Comparison of ENCODE assay signal across 11 mouse cellular contexts in genomic region chr7:27335011-27335720, GRCm38 (mm10). TPM values are rescaled to one million over a fixed set of nuclear protein-coding genes. Genes with fewer than 3 reads are reported as not detected.
DNase-seq lines count a peak whose midpoint lies in the region; ATAC-seq and TF ChIP-seq lines count a peak whose summit lies in the region.
"Had no signal": no experiment of that assay in that cellular context is flagged by ENCODE, and none has a peak within 500 bp of the region (broad histone marks: within the 10 kb centered on the region; RNA-seq: fewer than 3 reads in every experiment).

No protein-coding gene starts in this region.

- WGBS in lung, embryonic 16.5 days = 47% methylated on average over 15 of the region's 15 CpGs

- H3K79me2 ChIP-seq in myocyte (ENCODE audit: control insufficient read depth, insufficient read depth) = no peaks in the 10 kb centered on the region

- intact Hi-C loops in heart, postnatal 10 days (cut with DNase I) = loop anchor here (5.0 kb wide), 1 partner anchor 112 kb away; the partner anchor contains the start of genes Blvrb and Sptbn4

- no peak overlapping the region for H3ac ChIP-seq in myocyte (ENCODE audit: control insufficient read depth, insufficient read length)

- H3K9me3 ChIP-seq in lung, embryonic 16.5 days (ENCODE audit: control insufficient read depth, low read length) = no peaks in the 10 kb centered on the region

- DNase-seq in heart, adult 11 months = peak; percentile 95
- no peak for DNase-seq in heart, postnatal 10 days
- no peak for DNase-seq in lung, adult 18-20 months
- no peak for DNase-seq in embryo, embryonic 10.5 days (ENCODE audit: low spot score)
- no peak for DNase-seq in ovary, postnatal 36 days (ENCODE audit: low spot score)

- H3K4me3 ChIP-seq in lung, embryonic 16.5 days (ENCODE audit: low read length) = no peak overlapping the region; the same call in 1 of the 2 replicates
- H3K4me3 ChIP-seq in embryonic fibroblast, embryonic 13.5 days (ENCODE audit: insufficient read depth, low read length) = no peak overlapping the region
- H3K4me3 ChIP-seq in myocyte = peak overlapping the region; percentile 25

- H3K9ac ChIP-seq in lung, embryonic 16.5 days (ENCODE audit: low read length) = no peak overlapping the region; the same call in 1 of the 2 replicates

- peak overlapping the region; percentile 94 for H3K4me2 ChIP-seq in lung, embryonic 16.5 days (ENCODE audit: low read depth, low read length)
- no peak overlapping the region for H3K4me2 ChIP-seq in myocyte (ENCODE audit: low read depth)

- H3K27me3 ChIP-seq in lung, embryonic 16.5 days (ENCODE audit: control insufficient read depth, insufficient read depth, low read depth, low read length) = peaks cover 53% of the 10 kb centered on the region
- H3K27me3 ChIP-seq in myocyte (ENCODE audit: control insufficient read depth, insufficient read depth, insufficient read length) = no peaks in the 10 kb centered on the region

- TF ChIP-seq CTCF in embryonic fibroblast, embryonic 13.5 days (IDR thresholded peaks at IDR 0.05; ENCODE audit: borderline replicate concordance, insufficient read depth, low read length) = no peak

- H3K36me3 ChIP-seq in lung, embryonic 16.5 days (ENCODE audit: control insufficient read depth, insufficient read depth, low read length) = no peaks in the 10 kb centered on the region
- no peaks in the 10 kb centered on the region for H3K36me3 ChIP-seq in myocyte (ENCODE audit: control insufficient read depth, insufficient read depth)

- no peak for ATAC-seq in lung, embryonic 16.5 days (ENCODE audit: low read depth)

- peaks cover 41% of the 10 kb centered on the region for H3K4me1 ChIP-seq in lung, embryonic 16.5 days (replicated peaks; ENCODE audit: control insufficient read depth, insufficient read depth, low read length)
- H3K4me1 ChIP-seq in embryonic fibroblast, embryonic 13.5 days (ENCODE audit: control insufficient read depth, insufficient read depth, low read length) = peaks cover 3% of the 10 kb centered on the region; the same call in 1 of the 2 replicates

- TF ChIP-seq POLR2A in embryonic fibroblast, embryonic 13.5 days (IDR thresholded peaks at IDR 0.05; ENCODE audit: low read depth, low read length) = 0 out of 2 replicates have a peak, but pooled peaks have one; percentile 18
- TF ChIP-seq POLR2A in myocyte (IDR thresholded peaks at IDR 0.05; ENCODE audit: insufficient read length, low read depth) = no peak

- H3K27ac ChIP-seq in lung, embryonic 16.5 days (ENCODE audit: low read length) = peak overlapping the region; percentile 98
- H3K27ac ChIP-seq in embryonic fibroblast, embryonic 13.5 days (ENCODE audit: insufficient read depth, low read length) = no peak overlapping the region

TF ChIP-seq in myocyte, 11 proteins besides CTCF, POLR2A, EP300 and RAD21:
- TF ChIP-seq POLR2AphosphoS2 (IDR thresholded peaks at IDR 0.05; ENCODE audit: insufficient read length, low read depth) (no peak), SRF (IDR thresholded peaks at IDR 0.05; ENCODE audit: control insufficient read depth, insufficient read length, low read depth) (no peak), USF1 (IDR thresholded peaks at IDR 0.05; ENCODE audit: low read depth) (no peak), CEBPB (IDR thresholded peaks at IDR 0.05; ENCODE audit: insufficient read depth, poor library complexity, severe bottlenecking) (no peak), REST (IDR thresholded peaks at IDR 0.05; ENCODE audit: insufficient read depth, insufficient read length) (no peak), MYOD1 (IDR thresholded peaks at IDR 0.05; ENCODE audit: control insufficient read depth in 1 of 3, insufficient read length in 2 of 3, low read depth in 2 of 3) (no peak), E2F4 (IDR thresholded peaks at IDR 0.05; ENCODE audit: insufficient read depth) (no peak), MYOG (IDR thresholded peaks at IDR 0.05; ENCODE audit: control insufficient read depth in 1 of 3, insufficient read depth in 1 of 3, insufficient read length in 2 of 3, low read depth in 2 of 3) (no peak), TCF3 (IDR thresholded peaks at IDR 0.05; ENCODE audit: insufficient read length, low read depth) (no peak), TCF12 (IDR thresholded peaks at IDR 0.05; ENCODE audit: insufficient read depth, poor library complexity, severe bottlenecking) (no peak), MAX (IDR thresholded peaks at IDR 0.05; ENCODE audit: low read depth) (no peak)
TF ChIP-seq in myocyte: peak in this region for 0.

RNA-seq across cellular contexts. Expression of gene Ltbp4, which starts 2.3 kb away (rescaled TPM):
- total RNA-seq in heart, postnatal 10 days (2021) = 100 to 1,000 TPM; 387 to 393 TPM
- polyA plus RNA-seq in lung, embryonic 16.5 days (2015; fragmentation: Nextera tagmentation; extraction: Ambion mirVana) = 107 and 127 TPM in 2 replicates
- 46.5 and 50.6 TPM in 2 replicates for polyA plus RNA-seq in embryonic fibroblast, embryonic 13.5 days (2011; ENCODE audit: insufficient read length, low read depth, missing spikeins)
- 32.5 TPM for polyA plus RNA-seq in myocyte (2012; fragmentation: generic; extraction: Trizol)

RNA-seq across cellular contexts. Expression of gene Shkbp1, which starts 20.7 kb away (rescaled TPM):
- total RNA-seq in heart, postnatal 10 days (2021) = 10 to 100 TPM; 13.8 to 17.5 TPM
- 43.6 and 46.2 TPM in 2 replicates for polyA plus RNA-seq in lung, embryonic 16.5 days (2015; fragmentation: Nextera tagmentation; extraction: Ambion mirVana)
- 35.9 and 41.2 TPM in 2 replicates for polyA plus RNA-seq in embryonic fibroblast, embryonic 13.5 days (2011; ENCODE audit: insufficient read length, low read depth, missing spikeins)
- 18.4 TPM for polyA plus RNA-seq in myocyte (2012; fragmentation: generic; extraction: Trizol)

RNA-seq across cellular contexts. Expression of gene Gm20479, which starts 22.1 kb away (rescaled TPM):
- under 1 TPM in 1 of 2 experiments, not detected in 1; 0.99 TPM for total RNA-seq in heart, postnatal 10 days (2021)
- 0.52 and 1.1 TPM in 2 replicates for polyA plus RNA-seq in lung, embryonic 16.5 days (2015; fragmentation: Nextera tagmentation; extraction: Ambion mirVana)
- 6.2 TPM in 1 of 2 replicates, not detected in the other for polyA plus RNA-seq in embryonic fibroblast, embryonic 13.5 days (2011; ENCODE audit: insufficient read length, low read depth, missing spikeins)
- 0.11 TPM for polyA plus RNA-seq in myocyte (2012; fragmentation: generic; extraction: Trizol)
- total RNA-seq: layer of hippocampus, postnatal 10 days had no signal
- polyA plus RNA-seq: C2C12; frontal cortex, adult 2 months had no signal
